Mouse (Mus musculus): ENCODE data around the gene Atp1b3.

DNA sequence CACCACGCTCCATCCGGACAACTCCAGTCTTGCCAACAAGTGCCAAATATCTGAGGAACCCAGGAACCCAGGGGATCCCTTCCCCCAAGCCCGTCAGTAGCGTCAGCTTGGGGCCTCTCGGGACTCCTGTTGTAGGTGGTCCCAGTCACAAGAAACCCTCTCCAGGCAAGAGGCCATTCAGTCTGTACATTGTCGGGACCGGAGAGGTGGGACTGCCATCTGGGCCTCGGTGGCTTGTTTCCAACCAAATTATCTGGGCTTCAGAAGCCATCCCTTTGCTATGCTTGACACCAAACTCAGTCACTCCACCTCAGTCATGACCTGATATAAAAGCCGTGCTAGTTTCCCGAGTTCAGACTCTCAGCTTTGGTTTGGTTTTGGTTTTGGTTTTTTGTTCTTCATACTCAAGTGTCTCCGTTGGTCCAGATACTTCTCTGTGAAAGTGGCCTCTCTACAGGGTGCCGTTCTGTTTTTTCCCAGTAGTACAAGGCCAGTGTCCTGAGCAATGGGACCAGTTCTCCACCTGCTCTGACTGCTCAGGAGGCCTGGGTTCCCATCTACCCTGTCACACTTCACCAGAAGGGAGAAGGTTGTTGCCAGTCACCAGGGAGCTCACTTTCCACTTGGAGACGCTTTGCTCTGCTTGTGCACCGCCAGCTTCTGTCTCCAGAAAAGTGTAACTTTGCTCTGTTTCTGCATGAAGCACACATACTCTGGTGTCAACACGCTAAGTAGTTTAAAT lies 41.7 kb downstream of the Atp1b3 start:
- no peak for TF ChIP-seq CTCF (IDR thresholded peaks at IDR 0.05; ENCODE audit: extremely low read depth, insufficient read depth, low read length)
- no peak for TF ChIP-seq POLR2A (IDR thresholded peaks at IDR 0.05; ENCODE audit: extremely low read depth, insufficient read depth, low read length)

All from cortical plate, adult 2 months (tissue).